Mouse (Mus musculus) heart, adult 2 months (tissue): Measurements from ENCODE around the gene Dgkh. TPM values are rescaled to one million over a fixed set of nuclear protein-coding genes. Genes with fewer than 3 reads are reported as not detected.

Experiments
- DNase-seq, 2 experiments: peaks; one replicate each; pipeline ENCODE4 v3.0.0; 2021
- H3K27ac ChIP-seq: fragments of 200-600 bp; 2 replicates; pipeline ENCODE4 v1.8.1; 2022
- H3K27me3 ChIP-seq: fragments of 200-500 bp; 2 replicates; pipeline ENCODE4 v1.6.1; 2012; ENCODE audit warnings: mild to moderate bottlenecking, low read length, inconsistent platforms, mixed read lengths; ENCODE audit not compliant: control insufficient read depth, insufficient read depth
- H3K36me3 ChIP-seq: fragments of 200-500 bp; 2 replicates; pipeline ENCODE4 v1.6.1; 2012; ENCODE audit warnings: low read length, inconsistent platforms; ENCODE audit not compliant: control insufficient read depth, insufficient read depth
- H3K4me1 ChIP-seq: fragments of 200-500 bp; 2 replicates; pipeline ENCODE4 v1.6.1; 2011; ENCODE audit warnings: low read length; ENCODE audit not compliant: control insufficient read depth, insufficient read depth
- H3K4me3 ChIP-seq: fragments of 200-600 bp; 2 replicates; pipeline ENCODE4 v1.8.1; 2022
- H3K79me2 ChIP-seq: fragments of 200-500 bp; replicated peaks from 2 replicates; pipeline ENCODE4 v1.6.1; 2012; ENCODE audit warnings: mild to moderate bottlenecking, inconsistent platforms, low read length, moderate library complexity, mixed read lengths; ENCODE audit not compliant: control insufficient read depth, insufficient read depth
- H3K9ac ChIP-seq: fragments of 200-500 bp; 2 replicates; pipeline ENCODE4 v1.6.1; 2012; ENCODE audit warnings: low read depth, mild to moderate bottlenecking, control low read depth, inconsistent platforms, low read length, mixed read lengths
- CTCF ChIP-seq: fragments of 200-600 bp; IDR thresholded peaks from 2 replicates; pipeline ENCODE4 v1.8.1; 2022; ENCODE audit warnings: antibody characterized with exemption, mild to moderate bottlenecking, moderate library complexity
- EP300 ChIP-seq: fragments of 200-500 bp; IDR thresholded peaks from 2 replicates; pipeline ENCODE4 v1.6.1; 2011; ENCODE audit warnings: low read depth, low read length, control low read depth; ENCODE audit not compliant: insufficient read depth
- POLR2A ChIP-seq: fragments of 200-500 bp; IDR thresholded peaks from 2 replicates; pipeline ENCODE4 v1.6.1; 2011; ENCODE audit warnings: mild to moderate bottlenecking, low read depth, low read length, control low read depth; ENCODE audit not compliant: insufficient read depth
- WGBS: fragments of 180-500 bp; shearing (Covaris S2); methylation state at CpG from one replicate; pipeline ENCODE4 v1.1.7; 2018; 5-methylcytosine and 5-hydroxymethylcytosine counted together
- intact Hi-C: fragments of 180-260 bp; cut with DNase I; formaldehyde crosslinking; loops from one replicate; pipeline ENCODE4 v1.15.1; 2025
- polyA plus RNA-seq: library from polyadenylated mRNA; depleted of rRNA; stranded (reverse); fragments of >200 nt; gene quantifications from 2 replicates; pipeline ENCODE4 v1.2.3, GENCODE M21; 2012
- total RNA-seq, 2 experiments: library from RNA; stranded (reverse); gene quantifications; 2 replicates each; pipeline ENCODE4 v1.2.3; 2021

The Dgkh gene
- total and polyA plus RNA-seq, 3 experiments = 1.1 to 6.3 (median 6.2) TPM

DNA sequence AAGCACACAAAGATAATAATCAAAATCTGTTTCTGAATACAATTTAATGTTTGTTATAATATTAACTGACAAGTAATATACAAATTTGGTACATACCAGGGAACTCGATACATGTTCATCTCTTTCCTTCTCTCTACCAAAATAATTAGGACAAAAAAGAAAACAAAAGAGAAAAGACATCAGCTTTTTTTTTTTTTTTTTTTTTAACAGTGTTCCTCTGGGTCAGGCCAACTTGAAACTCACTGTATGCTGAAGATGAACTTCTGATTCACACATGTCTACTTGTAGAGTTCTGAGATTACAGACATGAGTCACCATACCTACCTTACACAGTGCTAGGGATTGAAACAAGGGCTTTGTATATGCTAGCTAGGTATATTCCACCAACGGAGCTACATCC, 28.5 kb upstream of the Dgkh start:
- Histone ChIP-seq H3K4me3 (no peak overlapping the region), H3K4me1 (no peaks in the 10 kb centered on the region), H3K36me3 (no peaks in the 10 kb centered on the region), H3K9ac (no peak overlapping the region), H3K27ac (no peak overlapping the region), H3K79me2 (no peaks in the 10 kb centered on the region), H3K27me3 (no peaks in the 10 kb centered on the region)
- TF ChIP-seq EP300 (no peak), CTCF (no peak), POLR2A (no peak)
- 87% methylated on average over 2 of the region's 2 CpGs for WGBS
- no peak for DNase-seq
- intact Hi-C loops = no loop called here

DNA sequence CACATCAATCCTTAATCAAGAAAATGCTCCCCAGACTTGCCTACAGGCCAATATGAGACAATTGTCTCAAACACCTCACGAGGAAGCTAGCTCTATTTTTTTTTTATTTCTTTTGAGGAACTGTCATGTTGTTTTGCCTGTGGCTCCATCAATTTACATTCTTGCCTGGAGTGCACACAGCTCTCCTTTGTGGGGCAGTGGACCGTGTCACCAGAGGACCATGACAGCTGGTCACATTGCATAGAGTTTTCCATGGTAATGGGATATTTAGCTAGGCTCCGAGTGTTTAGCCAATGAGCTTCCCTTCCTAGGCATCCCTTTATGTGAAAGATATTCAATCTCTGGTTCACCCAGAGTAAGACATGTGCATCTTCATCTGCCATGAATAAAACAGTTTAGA, 26.9 kb upstream of the Dgkh start:
- WGBS = 90% methylated on average over 3 of the region's 3 CpGs
- no peak overlapping the region for H3K4me3 ChIP-seq
- no peak for TF ChIP-seq CTCF
- no peak for TF ChIP-seq POLR2A
- TF ChIP-seq EP300 = no peak

DNA sequence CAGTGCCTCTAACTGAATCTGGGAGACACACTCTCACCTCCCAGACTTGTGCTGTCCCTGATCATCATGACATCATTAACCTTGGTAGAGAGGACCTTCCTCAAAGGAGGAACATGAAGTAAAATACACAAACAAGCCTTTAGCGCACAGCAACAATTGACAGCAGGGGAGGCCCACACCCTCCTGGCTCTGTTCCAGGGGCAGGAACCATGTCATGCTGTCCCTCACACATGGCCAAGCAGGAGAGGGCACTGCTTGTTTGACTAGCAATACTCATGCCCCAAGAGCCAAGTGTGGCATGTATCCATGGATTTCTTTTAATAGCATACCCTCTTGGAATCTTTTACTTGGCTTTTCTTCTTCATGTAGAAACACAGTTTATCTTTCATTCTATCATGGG, 22.7 kb upstream of the Dgkh start:
- Histone ChIP-seq H3K9ac (no peak overlapping the region), H3K4me3 (no peak overlapping the region), H3K27me3 (no peaks in the 10 kb centered on the region), H3K79me2 (no peaks in the 10 kb centered on the region), H3K27ac (no peak overlapping the region), H3K4me1 (no peaks in the 10 kb centered on the region), H3K36me3 (no peaks in the 10 kb centered on the region)
- intact Hi-C loops = no loop called here
- TF ChIP-seq CTCF (no peak), EP300 (no peak), POLR2A (no peak)
- no peak for DNase-seq
- WGBS = 44% methylated on average over 1 of the region's 1 CpGs

More for the DNA sequence above, 26.9 kb upstream of the Dgkh start:
- H3K79me2 ChIP-seq = no peaks in the 10 kb centered on the region
- intact Hi-C loops = no loop called here
- no peaks in the 10 kb centered on the region for H3K36me3 ChIP-seq
- no peak overlapping the region for H3K9ac ChIP-seq
- no peak overlapping the region for H3K27ac ChIP-seq
- DNase-seq = no peak
- H3K27me3 ChIP-seq = no peaks in the 10 kb centered on the region
- H3K4me1 ChIP-seq = no peaks in the 10 kb centered on the region

DNA sequence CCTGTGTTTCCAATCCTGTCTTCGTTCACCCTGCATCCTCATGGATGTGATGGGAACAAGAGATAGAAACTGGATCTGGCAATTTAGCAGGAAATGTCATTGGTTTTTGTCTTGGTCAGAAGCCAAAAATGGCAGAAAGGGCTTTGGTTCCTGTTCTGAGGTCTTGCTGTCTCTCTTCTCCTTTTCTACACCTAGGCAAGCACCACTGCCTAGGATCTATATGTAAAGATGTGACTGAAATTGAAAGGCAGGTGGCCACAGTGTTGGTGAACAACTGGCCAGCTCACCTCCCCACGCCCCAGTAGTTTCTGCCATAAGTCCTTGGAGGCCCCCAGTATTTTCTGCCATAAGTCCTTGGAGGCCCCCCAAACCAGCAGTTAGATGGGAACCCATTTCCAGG, 16.1 kb upstream of the Dgkh start:
- TF ChIP-seq POLR2A = no peak
- TF ChIP-seq EP300 = no peak
- TF ChIP-seq CTCF = no peak
- H3K4me1 ChIP-seq = no peaks in the 10 kb centered on the region
- H3K27me3 ChIP-seq = no peaks in the 10 kb centered on the region
- no peaks in the 10 kb centered on the region for H3K36me3 ChIP-seq
- no peak overlapping the region for H3K4me3 ChIP-seq
- no peak overlapping the region for H3K27ac ChIP-seq
- 69% methylated on average over 2 of the region's 2 CpGs for WGBS
- intact Hi-C loops = no loop called here
- H3K79me2 ChIP-seq = no peaks in the 10 kb centered on the region
- H3K9ac ChIP-seq = no peak overlapping the region
- no peak for DNase-seq

DNA sequence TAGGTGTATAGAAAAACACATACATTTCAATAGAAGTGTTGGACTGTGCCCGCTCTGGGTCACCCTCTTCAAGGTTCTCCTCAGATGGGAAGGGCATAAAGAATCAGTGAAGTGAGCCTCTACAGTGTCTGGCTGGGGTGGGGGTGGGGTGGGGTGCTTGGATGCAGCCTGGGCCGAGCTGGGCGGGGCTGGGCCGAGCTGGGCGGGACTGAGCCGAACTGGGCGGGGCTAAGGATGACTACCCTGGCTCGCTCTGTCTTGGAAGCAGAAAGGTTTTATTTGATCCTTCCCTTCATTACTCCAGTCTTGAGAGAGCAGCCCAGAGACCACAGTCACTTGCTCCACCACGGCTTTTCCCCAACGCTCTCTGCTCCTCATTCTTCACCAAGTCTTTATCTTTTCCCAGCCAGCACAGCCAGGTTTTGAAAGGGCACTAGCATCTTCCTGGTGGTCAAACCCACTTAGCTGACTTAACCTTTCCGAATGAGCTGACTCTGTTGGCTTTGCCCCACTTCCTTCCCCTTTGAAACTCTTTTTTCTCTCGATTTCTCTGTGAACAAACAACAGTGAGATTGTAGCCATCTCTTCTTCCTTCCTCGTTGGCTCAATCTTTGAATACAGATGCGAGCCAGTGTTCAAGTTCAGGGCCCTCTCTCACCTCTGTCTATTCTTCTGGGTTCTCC, 15.5 kb upstream of the Dgkh start:
- intact Hi-C loops = no loop called here
- no peak for DNase-seq
- Histone ChIP-seq H3K4me1 (no peaks in the 10 kb centered on the region), H3K9ac (no peak overlapping the region), H3K36me3 (no peaks in the 10 kb centered on the region), H3K79me2 (no peaks in the 10 kb centered on the region), H3K27me3 (no peaks in the 10 kb centered on the region), H3K4me3 (no peak overlapping the region), H3K27ac (no peak overlapping the region)
- no peak for TF ChIP-seq CTCF
- no peak for TF ChIP-seq EP300
- WGBS = 44% methylated on average over 14 of the region's 14 CpGs

DNA sequence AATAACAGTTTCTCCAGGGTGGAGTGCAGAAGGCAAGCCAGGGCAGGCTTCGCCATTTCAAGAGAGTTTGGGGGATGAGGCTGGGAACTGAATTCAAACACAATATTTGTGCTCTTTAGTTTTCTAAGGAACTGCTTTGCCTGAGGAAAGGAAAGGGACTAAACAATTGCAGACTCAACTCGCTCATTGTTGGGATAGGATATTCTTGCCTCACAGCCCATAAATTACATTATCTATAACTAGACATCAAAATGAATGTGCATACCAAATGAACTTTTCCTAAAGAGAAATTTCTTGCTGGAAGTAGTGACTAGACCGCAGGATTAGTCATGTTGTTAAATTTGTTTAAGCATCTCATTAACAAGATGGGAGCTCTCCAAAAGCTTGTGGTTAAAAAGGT, 14.9 kb upstream of the Dgkh start:
- H3K27ac ChIP-seq = no peak overlapping the region
- 94% methylated on average over 3 of the region's 3 CpGs for WGBS

More for the DNA sequence above, 14.9 kb upstream of the Dgkh start:
- H3K79me2 ChIP-seq = no peaks in the 10 kb centered on the region
- no peak overlapping the region for H3K4me3 ChIP-seq
- no peak for DNase-seq
- intact Hi-C loops = no loop called here
- no peak overlapping the region for H3K9ac ChIP-seq
- TF ChIP-seq POLR2A (no peak), CTCF (no peak), EP300 (no peak)
- H3K27me3 ChIP-seq = no peaks in the 10 kb centered on the region
- H3K36me3 ChIP-seq = no peaks in the 10 kb centered on the region
- H3K4me1 ChIP-seq = no peaks in the 10 kb centered on the region
